Mouse (Mus musculus) induced T-regulatory cell, adult 2 months (primary cell): ENCODE measurements at regions not wholly inside any gene's neighbourhood (a gene's known extent, or its start where the extent isn't known, plus 50 kb on each side); places are given as distances from the start of the nearest gene placed in this dataset.

Experiments used
- DNase-seq: peaks from one replicate; pipeline ENCODE4 v3.0.0-alpha.2; 2012; ENCODE audit warnings: low read depth

DNA sequence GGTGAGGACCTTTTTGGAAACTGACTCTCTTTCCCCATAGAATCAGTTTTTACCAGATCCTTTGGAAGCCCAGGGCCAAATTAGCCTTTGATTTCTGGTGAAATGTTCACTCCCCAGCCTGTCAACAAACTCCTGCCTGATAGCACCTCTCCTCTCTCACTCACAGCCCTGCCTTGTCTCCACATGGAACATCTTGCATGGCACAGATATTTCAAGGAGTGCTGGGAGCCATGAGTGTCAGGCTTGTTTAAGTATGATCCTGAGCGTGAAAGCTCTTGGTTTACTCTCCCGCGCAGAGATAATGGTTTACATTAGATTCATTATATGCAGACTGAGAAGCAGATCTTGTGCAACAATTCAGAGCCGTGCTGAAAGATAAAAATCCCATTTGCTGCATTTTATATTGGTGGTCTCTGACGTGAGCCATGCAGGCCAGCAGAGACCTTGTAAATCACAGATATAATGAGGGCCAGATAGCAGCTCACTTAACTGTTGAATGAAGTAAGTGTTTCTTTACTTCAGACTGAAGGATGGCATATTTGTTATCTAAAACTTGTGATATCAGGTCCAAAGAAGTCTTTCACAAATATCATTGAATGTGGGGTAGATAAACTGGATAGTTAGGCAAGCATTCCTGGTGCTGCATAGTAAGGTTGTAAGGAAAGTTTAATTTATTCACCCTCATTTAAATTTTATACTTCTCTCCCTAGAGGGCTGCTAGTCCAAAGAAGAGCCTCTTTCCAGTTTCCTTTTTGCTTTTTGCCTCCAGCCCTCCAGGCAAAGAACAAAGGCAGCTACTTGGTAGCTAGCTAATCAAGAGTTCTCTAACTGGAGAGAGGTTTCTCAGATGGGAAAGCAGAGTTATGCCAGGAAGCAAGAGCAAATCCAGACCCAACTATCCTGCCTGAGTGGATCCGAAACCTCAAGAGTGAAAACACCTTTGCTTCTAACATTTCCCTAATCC lies 81.8 kb downstream of the Tbx18 start:
- DNase-seq = no peak

DNA sequence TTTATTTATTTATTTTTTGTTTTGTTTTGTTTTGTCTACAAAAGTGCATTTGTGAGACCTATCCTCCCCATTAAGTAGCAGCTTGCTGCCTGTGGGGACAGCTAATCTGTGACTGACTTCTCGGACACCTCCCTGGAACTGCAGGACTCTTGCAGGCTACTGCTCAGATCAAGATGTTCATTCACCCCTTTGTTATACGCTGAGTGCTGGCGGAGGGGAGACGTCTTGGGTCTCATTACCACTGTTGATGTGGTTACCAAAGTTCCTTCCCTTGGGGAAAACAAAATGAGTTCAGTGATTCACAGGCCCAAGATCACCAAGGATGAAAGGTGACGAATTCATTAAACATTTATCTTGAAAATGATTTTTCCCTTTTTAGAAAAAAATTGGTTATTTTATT lies 82.7 kb downstream of the Tbx18 start:
- no peak for DNase-seq

DNA sequence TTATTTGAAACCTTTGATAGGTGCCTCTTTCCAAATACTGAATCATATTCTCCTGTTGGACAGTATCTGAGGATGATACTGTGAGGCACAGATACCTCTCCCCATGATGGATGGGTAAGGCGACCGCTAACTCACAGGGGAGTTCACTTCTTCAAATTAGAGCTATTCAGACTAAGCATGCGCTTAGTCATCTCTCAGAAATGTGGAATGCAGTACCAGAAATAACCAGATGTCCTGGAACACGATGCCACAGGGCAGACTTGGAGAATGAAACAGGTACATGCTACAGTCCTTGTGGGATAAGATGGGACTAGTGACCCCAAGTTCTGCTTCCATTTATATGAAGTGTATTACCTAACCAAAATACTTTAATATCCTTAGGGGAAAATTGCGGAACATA lies 86.0 kb downstream of the Tbx18 start:
- DNase-seq = no peak

- no peak for DNase-seq
Measured at GRCm38 (mm10) chr9:87633863-87634630, 97.0 kb downstream of the Tbx18 start.

DNA sequence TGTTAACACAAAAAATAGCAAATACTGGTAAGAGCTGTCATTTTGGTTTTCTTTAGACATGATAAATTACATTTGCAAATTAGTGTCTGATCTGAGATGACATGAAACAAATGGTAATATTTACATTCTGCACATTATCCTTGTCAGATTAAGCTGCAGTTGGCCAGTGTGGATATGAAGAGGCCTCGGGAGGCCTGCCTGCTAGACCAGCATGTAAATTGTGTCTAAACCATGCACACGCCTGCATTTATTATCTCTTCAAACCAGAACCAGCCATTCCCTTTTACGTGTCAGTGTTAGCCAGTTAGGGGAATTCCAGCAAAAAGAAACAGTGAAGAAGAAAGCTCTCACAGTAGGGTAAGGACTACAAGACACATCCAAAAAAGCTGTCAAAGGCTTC lies 104.6 kb downstream of the Tbx18 start:
- DNase-seq = no peak

- no peak for DNase-seq
Measured at GRCm38 (mm10) chr9:87618238-87618673, 112.8 kb downstream of the Tbx18 start.

GRCm38 (mm10) chr9:87607878-87608631 lies 123.0 kb downstream of the Tbx18 start:
- DNase-seq = no peak

- DNase-seq = no peak
Measured at GRCm38 (mm10) chr9:87575591-87575990, 155.5 kb downstream of the Tbx18 start.

DNA sequence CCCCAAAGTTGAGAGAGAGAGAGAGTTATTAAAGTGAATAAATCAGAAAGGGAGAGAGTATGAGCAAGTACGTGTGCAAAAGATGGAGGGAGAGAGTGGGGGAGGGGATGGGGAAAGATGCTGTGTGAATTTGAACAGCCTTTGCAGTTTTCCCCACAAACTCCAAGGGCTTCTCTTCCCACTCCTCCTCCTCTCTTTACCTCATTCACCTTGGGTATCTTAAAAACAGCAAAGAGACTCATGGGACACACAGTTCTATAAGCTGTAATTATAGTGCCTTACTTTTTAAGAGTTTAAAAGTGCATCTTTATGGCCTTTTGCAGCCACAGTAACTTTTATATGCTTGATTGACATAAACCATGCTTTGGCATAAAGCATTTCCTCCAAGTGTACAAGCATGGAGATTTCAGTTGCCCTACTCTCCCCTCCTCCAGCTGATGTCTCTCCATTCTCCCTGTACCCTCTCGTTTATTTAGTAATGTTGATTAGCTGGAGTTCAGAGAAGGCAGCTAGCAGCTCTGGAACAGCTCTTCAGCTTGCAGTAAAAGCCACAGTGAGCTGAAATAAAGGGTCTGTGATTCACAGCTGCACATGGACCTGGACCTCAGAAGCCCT lies 156.7 kb downstream of the Tbx18 start:
- no peak for DNase-seq

- no peak for DNase-seq
Measured at GRCm38 (mm10) chr9:87563244-87563643, 167.8 kb downstream of the Tbx18 start.

DNA sequence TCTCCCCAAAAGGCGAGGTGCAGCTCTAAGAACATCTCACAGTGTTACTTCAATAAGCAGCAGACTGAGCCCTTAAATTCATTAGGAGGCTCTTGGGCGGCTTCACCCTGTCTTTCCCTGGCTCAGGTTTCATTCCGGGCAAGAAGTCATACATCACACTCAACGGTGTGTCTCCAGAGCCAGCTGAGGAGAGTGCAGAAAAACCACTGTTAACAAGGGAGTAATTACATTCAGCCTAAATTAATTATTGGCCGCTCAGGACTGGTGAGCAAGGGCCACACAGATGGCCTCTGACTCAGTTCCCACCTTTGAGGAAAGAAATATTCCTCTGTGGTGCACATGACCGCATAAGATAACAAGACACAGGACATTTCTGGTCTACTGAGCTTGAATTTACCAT lies 168.3 kb downstream of the Tbx18 start:
- no peak for DNase-seq

GRCm38 (mm10) chr9:87557841-87558240 lies 173.2 kb downstream of the Tbx18 start:
- no peak for DNase-seq

DNA sequence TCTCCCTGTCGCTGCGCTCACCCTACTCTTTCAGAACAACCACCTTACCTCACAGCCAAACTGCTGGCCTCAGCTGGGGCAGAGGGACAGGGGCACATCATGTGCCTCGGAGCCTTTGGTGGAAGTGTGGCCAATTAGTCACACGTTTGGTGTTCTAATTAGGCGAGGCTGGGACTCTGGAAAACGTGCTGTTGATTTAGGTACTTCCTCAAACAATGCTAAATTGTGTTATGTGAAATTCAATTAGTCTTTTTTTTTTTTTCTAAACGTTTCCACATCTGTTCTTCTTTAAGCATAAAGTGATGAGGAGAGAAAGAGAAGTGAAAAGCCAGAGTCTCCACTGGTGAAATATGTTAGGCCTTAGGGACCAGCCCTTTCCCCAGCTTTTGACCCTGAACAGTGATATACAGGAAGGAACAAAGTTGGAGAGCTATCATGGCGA lies 174.1 kb downstream of the Tbx18 start:
- no peak for DNase-seq

- DNase-seq = no peak
Measured at GRCm38 (mm10) chr9:87556552-87556951, 174.5 kb downstream of the Tbx18 start.

DNA sequence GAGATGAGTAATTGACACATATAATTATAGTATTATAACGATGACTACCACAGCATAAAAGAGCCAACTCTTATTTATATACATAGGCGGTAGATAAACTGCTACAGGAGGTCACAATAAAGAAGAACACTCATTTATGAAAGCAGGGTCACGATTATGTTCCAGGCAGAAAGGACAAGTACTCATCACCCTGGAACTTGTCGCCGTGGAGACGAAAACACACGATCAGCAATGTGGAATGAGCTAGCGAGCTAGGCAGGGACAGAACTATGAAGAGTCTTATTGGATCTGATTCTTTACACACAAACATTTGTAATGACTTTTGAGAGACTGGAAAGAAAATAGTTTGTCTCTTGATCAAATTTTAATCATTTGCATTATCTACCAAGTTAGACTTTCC lies 197.9 kb downstream of the Tbx18 start:
- DNase-seq = no peak

GRCm38 (mm10) chr9:87529908-87530307 lies 201.2 kb downstream of the Tbx18 start:
- DNase-seq = no peak

GRCm38 (mm10) chr9:87524890-87525684 lies 206.0 kb downstream of the Tbx18 start:
- no peak for DNase-seq

- DNase-seq = no peak
Measured at GRCm38 (mm10) chr9:87510683-87511082, 220.4 kb downstream of the Tbx18 start.

DNA sequence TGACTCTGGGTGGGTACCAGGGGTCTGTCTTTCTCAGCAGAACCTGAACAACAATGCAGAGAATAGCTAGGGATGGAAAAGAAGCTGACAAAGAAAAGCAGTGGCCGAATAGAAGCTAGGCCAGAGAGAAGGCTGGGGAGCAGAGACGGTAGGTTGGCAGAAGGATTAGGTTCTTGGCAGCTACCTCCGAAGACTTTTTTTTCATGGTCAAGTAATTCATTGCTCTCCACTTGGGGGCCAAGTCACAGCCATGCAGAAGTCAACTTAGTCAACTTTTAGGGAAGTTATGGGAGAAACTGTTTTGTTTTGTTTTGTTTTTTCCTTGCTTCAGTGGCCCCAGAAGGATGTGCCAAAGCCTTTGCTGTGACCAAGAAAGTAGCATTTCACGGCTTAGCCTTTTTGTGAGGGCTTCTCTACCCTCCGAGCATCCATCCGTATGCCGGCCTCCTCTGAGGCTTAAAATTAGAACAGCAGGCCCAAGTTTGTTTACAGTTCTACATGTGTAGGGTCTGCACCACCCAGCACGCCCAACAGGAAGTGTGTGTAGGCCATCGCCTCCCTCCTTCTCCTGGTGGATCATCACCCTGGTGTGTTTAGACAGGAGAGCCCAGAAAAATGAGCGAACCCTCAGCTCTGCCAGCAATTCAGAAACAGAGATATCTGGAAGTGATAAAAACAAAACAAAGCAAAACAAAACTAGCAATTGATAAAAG lies 226.2 kb downstream of the Tbx18 start:
- no peak for DNase-seq

DNA sequence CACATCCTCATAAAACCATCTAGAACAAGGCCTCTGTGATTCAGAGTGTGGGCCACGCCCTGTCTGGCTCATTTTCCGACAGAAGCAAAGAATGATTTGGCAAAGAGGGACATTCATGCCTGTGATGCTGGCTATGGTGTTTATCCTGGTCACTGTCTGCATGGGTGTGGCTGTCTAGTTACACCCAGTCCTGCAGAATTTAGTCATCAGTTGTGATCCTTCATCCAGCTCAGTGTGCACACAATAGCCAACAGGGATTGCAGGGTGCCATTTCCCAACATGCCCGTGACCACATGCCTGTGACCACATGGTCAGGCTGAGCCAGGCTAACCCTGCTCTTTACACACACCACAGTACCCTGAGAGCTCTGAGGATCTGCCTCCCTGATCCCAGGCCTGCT lies 208.8 kb upstream of the Cep162 start:
- DNase-seq = no peak
